In genomic region chr11:102656326-102656926, GRCm38 (mm10) we compare ENCODE assay signal across 13 mouse cellular contexts. TPM values are rescaled to one million over a fixed set of nuclear protein-coding genes. Genes with fewer than 3 reads are reported as not detected.
DNase-seq lines count a peak whose midpoint lies in the region; ATAC-seq and TF ChIP-seq lines count a peak whose summit lies in the region.
"Had no signal": no experiment of that assay in that cellular context is flagged by ENCODE, and none has a peak within 500 bp of the region (broad histone marks: within the 10 kb centered on the region; RNA-seq: fewer than 3 reads in every experiment).

No protein-coding gene starts in this region.

- peaks cover 3% of the 10 kb centered on the region; the same call in 1 of the 2 replicates for H3K4me1 ChIP-seq in intestine, embryonic 16.5 days (ENCODE audit: control insufficient read depth, insufficient read depth, low read length)
- no peaks in the 10 kb centered on the region for H3K4me1 ChIP-seq in thymus, adult 2 months (replicated peaks; ENCODE audit: control insufficient read depth, insufficient read depth, low read length)
- H3K4me1 ChIP-seq: heart, embryonic 13.5 days; midbrain, embryonic 12.5 days had no signal

- H3K27ac ChIP-seq in layer of hippocampus, adult 2 months: no peak overlapping the region
- no peak overlapping the region for H3K27ac ChIP-seq in intestine, embryonic 16.5 days (ENCODE audit: low read length)
- H3K27ac ChIP-seq in thymus, adult 2 months (ENCODE audit: control insufficient read depth, insufficient read depth, low read length): no peak overlapping the region
- H3K27ac ChIP-seq: heart, embryonic 13.5 days; kidney, embryonic 15.5 days; midbrain, embryonic 12.5 days had no signal

- peak; percentile 21 to 59 for DNase-seq in cerebellum, postnatal 10 days
- DNase-seq in cerebellum, adult 11 months: no peak
- DNase-seq in layer of hippocampus, adult 2 months (ENCODE audit: low spot score in 2 of 2): no peak
- no peak for DNase-seq in layer of hippocampus, adult 9-10 months (ENCODE audit: low spot score)
- DNase-seq in MEL-GATA-1-ER (ENCODE audit: extremely low read depth, low read depth): peak; percentile 24
- DNase-seq in thymus, postnatal 0 days (ENCODE audit: low spot score): no peak
- no peak for DNase-seq in thymus, adult 2 months

- no peaks in the 10 kb centered on the region for H3K27me3 ChIP-seq in intestine, embryonic 16.5 days (replicated peaks; ENCODE audit: control insufficient read depth, insufficient read depth, low read length)
- no peaks in the 10 kb centered on the region for H3K27me3 ChIP-seq in thymus, adult 2 months (ENCODE audit: control insufficient read depth, insufficient read depth, low read length)
- H3K27me3 ChIP-seq: heart, embryonic 13.5 days; kidney, embryonic 15.5 days; midbrain, embryonic 12.5 days had no signal

- no peak overlapping the region for H3K4me3 ChIP-seq in layer of hippocampus, adult 2 months
- no peak overlapping the region for H3K4me3 ChIP-seq in intestine, embryonic 16.5 days (ENCODE audit: low read length)
- no peak overlapping the region for H3K4me3 ChIP-seq in thymus, adult 2 months (ENCODE audit: control insufficient read depth, insufficient read depth, low read length)
- H3K4me3 ChIP-seq: heart, embryonic 13.5 days; kidney, embryonic 15.5 days; midbrain, embryonic 12.5 days had no signal

- no peaks in the 10 kb centered on the region for H3K9me3 ChIP-seq in intestine, embryonic 16.5 days (ENCODE audit: control insufficient read depth, low read length)
- H3K9me3 ChIP-seq: heart, embryonic 13.5 days; kidney, embryonic 15.5 days; midbrain, embryonic 12.5 days had no signal

- TF ChIP-seq POLR2A in thymus, adult 2 months (IDR thresholded peaks at IDR 0.05; ENCODE audit: control insufficient read depth, extremely low read depth, insufficient read depth, low read length, poor library complexity): no peak

- WGBS in intestine, embryonic 16.5 days: 10% methylated on average over 4 of the region's 4 CpGs
- WGBS in thymus, adult 2 months: 15% methylated on average over 4 of the region's 4 CpGs

- ATAC-seq in intestine, embryonic 16.5 days: no peak; the same call in 1 of the 2 replicates

- 0 out of 2 replicates have a peak overlapping the region, but pooled peaks have one; percentile 19 for H3K4me2 ChIP-seq in intestine, embryonic 16.5 days (ENCODE audit: low read depth, low read length)
- H3K4me2 ChIP-seq: heart, embryonic 13.5 days; kidney, embryonic 15.5 days; midbrain, embryonic 12.5 days had no signal

- 0 out of 2 replicates have a peak overlapping the region, but pooled peaks have one; percentile 24 for H3K9ac ChIP-seq in intestine, embryonic 16.5 days (ENCODE audit: low read depth, low read length)
- H3K9ac ChIP-seq: heart, embryonic 13.5 days; kidney, embryonic 15.5 days; midbrain, embryonic 12.5 days had no signal

- H3K36me3 ChIP-seq in intestine, embryonic 16.5 days (ENCODE audit: control insufficient read depth, insufficient read depth, low read length): no peaks in the 10 kb centered on the region
- H3K36me3 ChIP-seq in thymus, adult 2 months (ENCODE audit: control insufficient read depth, insufficient read depth, low read length): no peaks in the 10 kb centered on the region
- H3K36me3 ChIP-seq: heart, embryonic 13.5 days; kidney, embryonic 15.5 days; midbrain, embryonic 12.5 days had no signal

- TF ChIP-seq CTCF in layer of hippocampus, adult 2 months (conservative IDR thresholded peaks at IDR 0.05): peak; percentile 72
- TF ChIP-seq CTCF in thymus, adult 2 months (IDR thresholded peaks at IDR 0.05; ENCODE audit: borderline replicate concordance, control insufficient read depth, extremely low read depth, insufficient read depth, low read length, poor library complexity): no peak

RNA-seq across cellular contexts. Expression of gene Meioc, which starts 7.1 kb away (rescaled TPM):
- total RNA-seq in layer of hippocampus, adult 2 months (2021): not detected
- polyA plus RNA-seq in intestine, embryonic 16.5 days (2015; fragmentation: Nextera tagmentation; extraction: Ambion mirVana): 0.24 and 0.65 TPM in 2 replicates
- 0.05 TPM in 1 of 2 replicates, not detected in the other for polyA plus RNA-seq in thymus, postnatal 0 days (2015; fragmentation: Nextera tagmentation; extraction: Ambion mirVana)
- polyA plus RNA-seq in thymus, adult 2 months (2012; rRNA removed): not detected in 2 replicates
- total RNA-seq: left cerebral cortex, postnatal 36 days had no signal
- polyA plus RNA-seq: C2C12 had no signal

RNA-seq across cellular contexts. Expression of gene Ccdc43, which starts 41.2 kb away (rescaled TPM):
- 10 to 100 TPM; 33.5 to 44.7 TPM for total RNA-seq in layer of hippocampus, adult 2 months (2021)
- 36.7 and 39.9 TPM in 2 replicates for polyA plus RNA-seq in intestine, embryonic 16.5 days (2015; fragmentation: Nextera tagmentation; extraction: Ambion mirVana)
- 37.1 and 38.5 TPM in 2 replicates for polyA plus RNA-seq in thymus, postnatal 0 days (2015; fragmentation: Nextera tagmentation; extraction: Ambion mirVana)
- 8.7 and 9.6 TPM in 2 replicates for polyA plus RNA-seq in thymus, adult 2 months (2012; rRNA removed)

RNA-seq across cellular contexts. Expression of gene Fzd2, which starts 52.2 kb away (rescaled TPM):
- 1 to 10 TPM; 7.5 to 9.2 TPM for total RNA-seq in layer of hippocampus, adult 2 months (2021)
- polyA plus RNA-seq in intestine, embryonic 16.5 days (2015; fragmentation: Nextera tagmentation; extraction: Ambion mirVana): 9.4 and 9.8 TPM in 2 replicates
- 3.9 and 4.3 TPM in 2 replicates for polyA plus RNA-seq in thymus, postnatal 0 days (2015; fragmentation: Nextera tagmentation; extraction: Ambion mirVana)
- 7.2 and 10.2 TPM in 2 replicates for polyA plus RNA-seq in thymus, adult 2 months (2012; rRNA removed)

Comparison
In these comparisons a context has a peak if more than half of its experiments do, and no peak if none do; other contexts are left out.
1. DNase-seq: peak in cerebellum, postnatal 10 days (2 of 2) and MEL-GATA-1-ER (single experiment); none in cerebellum, adult 11 months (single experiment), layer of hippocampus, adult 2 months (0 of 2), layer of hippocampus, adult 9-10 months (single experiment), thymus, postnatal 0 days (single experiment) and thymus, adult 2 months (single experiment).